Mouse (Mus musculus) liver, embryonic 11.5 days (tissue): ENCODE data around the gene 4833427G06Rik. TPM values are rescaled to one million over a fixed set of nuclear protein-coding genes. Genes with fewer than 3 reads are reported as not detected.
"Not testable (repeated sequence)": the region's sequence is repeated elsewhere in the genome, so short reads cannot be mapped to it uniquely, and the experiment has no call there.

ENCODE experiments used
- ATAC-seq: fragments of 200-750 bp; cut with Nextera tagmentation; replicated peaks from 2 replicates; pipeline ENCODE4 v1.8.0; 2017; ENCODE audit warnings: moderate number of reproducible peaks, mild to moderate bottlenecking, moderate TSS enrichment, moderate library complexity; ENCODE audit not compliant: low FRiP score
- DNase-seq: peaks from one replicate; pipeline ENCODE4 v3.0.0-alpha.2; 2017; ENCODE audit warnings: low spot score
- H3K27ac ChIP-seq: fragments of 300-500 bp; sonication (generic); 2 replicates; pipeline ENCODE4 v1.5.1; 2014; ENCODE audit warnings: mild to moderate bottlenecking, low read depth, low read length, control low read depth
- H3K27me3 ChIP-seq: fragments of 300-500 bp; sonication (generic); replicated peaks from 2 replicates; pipeline ENCODE4 v1.6.1; 2014; ENCODE audit warnings: low read length, mixed read lengths; ENCODE audit not compliant: control insufficient read depth, insufficient read depth
- H3K36me3 ChIP-seq: fragments of 300-500 bp; sonication (generic); 2 replicates; pipeline ENCODE4 v1.6.1; 2014; ENCODE audit warnings: mild to moderate bottlenecking, low read length, moderate library complexity, mixed read lengths; ENCODE audit not compliant: control insufficient read depth, insufficient read depth
- H3K4me1 ChIP-seq: fragments of 300-500 bp; sonication (generic); replicated peaks from 2 replicates; pipeline ENCODE4 v1.6.1; 2014; ENCODE audit warnings: low read length, mixed read lengths; ENCODE audit not compliant: control insufficient read depth, insufficient read depth
- H3K4me2 ChIP-seq: fragments of 300-500 bp; sonication (generic); 2 replicates; pipeline ENCODE4 v1.6.1; 2014; ENCODE audit warnings: mild to moderate bottlenecking, control low read depth, moderate library complexity
- H3K4me3 ChIP-seq: fragments of 300-500 bp; sonication (generic); 2 replicates; pipeline ENCODE4 v1.5.1; 2014; ENCODE audit warnings: low read depth, low read length, control low read depth
- H3K9ac ChIP-seq: fragments of 300-500 bp; sonication (generic); 2 replicates; pipeline ENCODE4 v1.6.1; 2014; ENCODE audit warnings: low read depth, low read length, control low read depth
- H3K9me3 ChIP-seq: fragments of 300-500 bp; sonication (generic); 2 replicates; pipeline ENCODE4 v1.6.1; 2016; ENCODE audit warnings: low read length, inconsistent platforms, mixed read lengths; ENCODE audit not compliant: control insufficient read depth
- WGBS: fragments of 180-500 bp; shearing (Covaris S2); extraction: QIAGEN DNeasy Blood & Tissue Kit; methylation state at CpG from one replicate; pipeline ENCODE4 v1.1.7; 2014; 5-methylcytosine and 5-hydroxymethylcytosine counted together
- polyA plus RNA-seq: library from polyadenylated mRNA; unstranded; fragments of >200 nt; fragmentation: Nextera tagmentation; extraction: Ambion mirVana; gene quantifications from 2 replicates; pipeline ENCODE4 v1.2.1, GENCODE M21; 2014

4833427G06Rik gene
- not detected in 2 replicates for polyA plus RNA-seq

- peaks cover 45% of the 10 kb centered on the region for H3K27me3 ChIP-seq
- H3K36me3 ChIP-seq = no peaks in the 10 kb centered on the region
- DNase-seq (peak; percentile 56), ATAC-seq (no peak; the same call in 1 of the 2 replicates)
- H3K9me3 ChIP-seq = no peaks in the 10 kb centered on the region
- WGBS = 8% methylated on average over 27 of the region's 27 CpGs
- no peak within 1 kb of the TSS for H3K4me3 ChIP-seq
- H3K4me1 ChIP-seq = no peaks in the 10 kb centered on the region; the same call in 1 of the 2 replicates
- H3K27ac ChIP-seq = no peak within 1 kb of the TSS
- H3K9ac ChIP-seq = no peak within 1 kb of the TSS
- H3K4me2 ChIP-seq = peak within 1 kb of the TSS; percentile 47
Observed at GRCm38 (mm10) chr9:51101756-51102425, at the start of gene 4833427G06Rik. Gene 4833427G06Rik, minus strand, starts transcription at chr9:51102078.

GRCm38 (mm10) chr9:51147294-51147693 is 45.4 kb upstream of the 4833427G06Rik start:
- no peaks in the 10 kb centered on the region for H3K9me3 ChIP-seq
- DNase-seq (no peak), ATAC-seq (no peak)
- no peak overlapping the region for H3K4me3 ChIP-seq
- no peak overlapping the region for H3K4me2 ChIP-seq
- H3K9ac ChIP-seq = no peak overlapping the region
- no peaks in the 10 kb centered on the region for H3K36me3 ChIP-seq
- WGBS = 82% methylated on average over 5 of the region's 5 CpGs
- H3K4me1 ChIP-seq = no peaks in the 10 kb centered on the region
- no peaks in the 10 kb centered on the region for H3K27me3 ChIP-seq
- H3K27ac ChIP-seq = no peak overlapping the region

GRCm38 (mm10) chr9:51146496-51146895 is 44.6 kb upstream of the 4833427G06Rik start:
- no peak overlapping the region for H3K27ac ChIP-seq
- H3K4me2 ChIP-seq = no peak overlapping the region
- no peaks in the 10 kb centered on the region for H3K36me3 ChIP-seq
- WGBS = 88% methylated on average over 4 of the region's 4 CpGs
- no peak overlapping the region for H3K4me3 ChIP-seq
- no peak for DNase-seq
- no peak overlapping the region for H3K9ac ChIP-seq
- no peaks in the 10 kb centered on the region for H3K9me3 ChIP-seq
- ATAC-seq = no peak
- no peaks in the 10 kb centered on the region for H3K4me1 ChIP-seq
- no peaks in the 10 kb centered on the region for H3K27me3 ChIP-seq

GRCm38 (mm10) chr9:51144218-51144617 is 42.3 kb upstream of the 4833427G06Rik start:
- Histone ChIP-seq H3K27ac (no peak overlapping the region), H3K4me3 (no peak overlapping the region), H3K9me3 (no peaks in the 10 kb centered on the region), H3K36me3 (no peaks in the 10 kb centered on the region), H3K9ac (no peak overlapping the region), H3K27me3 (no peaks in the 10 kb centered on the region), H3K4me1 (no peaks in the 10 kb centered on the region), H3K4me2 (no peak overlapping the region)
- ATAC-seq (no peak), DNase-seq (no peak)
- 69% methylated on average over 6 of the region's 6 CpGs for WGBS

- WGBS = 89% methylated on average over 1 of the region's 1 CpGs
- Histone ChIP-seq H3K9me3 (no peaks in the 10 kb centered on the region), H3K27ac (no peak overlapping the region), H3K4me1 (no peaks in the 10 kb centered on the region), H3K4me3 (no peak overlapping the region), H3K27me3 (no peaks in the 10 kb centered on the region), H3K36me3 (no peaks in the 10 kb centered on the region), H3K9ac (no peak overlapping the region), H3K4me2 (no peak overlapping the region)
- ATAC-seq = no peak
- DNase-seq = no peak
Observed at GRCm38 (mm10) chr9:51143437-51143836, 41.6 kb upstream of the 4833427G06Rik start.

GRCm38 (mm10) chr9:51140711-51141110 is 38.8 kb upstream of the 4833427G06Rik start:
- peak; percentile 7 for DNase-seq

GRCm38 (mm10) chr9:51139401-51139800 is 37.5 kb upstream of the 4833427G06Rik start:
- not testable (repeated sequence) for ATAC-seq, H3K9ac ChIP-seq, H3K9me3 ChIP-seq, H3K27me3 ChIP-seq, H3K36me3 ChIP-seq, H3K4me3 ChIP-seq, DNase-seq, H3K27ac ChIP-seq, H3K4me2 ChIP-seq, H3K4me1 ChIP-seq
- WGBS = 70% methylated on average over 1 of the region's 1 CpGs

More at GRCm38 (mm10) chr9:51140711-51141110, 38.8 kb upstream of the 4833427G06Rik start:
- ATAC-seq = no peak
- Histone ChIP-seq H3K9me3 (no peaks in the 10 kb centered on the region), H3K4me1 (peaks cover 4% of the 10 kb centered on the region), H3K27ac (no peak overlapping the region), H3K4me3 (no peak overlapping the region), H3K36me3 (no peaks in the 10 kb centered on the region), H3K27me3 (no peaks in the 10 kb centered on the region), H3K9ac (no peak overlapping the region), H3K4me2 (no peak overlapping the region)
- WGBS = 77% methylated on average over 3 of the region's 3 CpGs

- WGBS = 93% methylated on average over 1 of the region's 1 CpGs
- ATAC-seq = no peak
- no peaks in the 10 kb centered on the region for H3K36me3 ChIP-seq
Observed at GRCm38 (mm10) chr9:51138301-51138700, 36.4 kb upstream of the 4833427G06Rik start.

GRCm38 (mm10) chr9:51137836-51138235 is 36.0 kb upstream of the 4833427G06Rik start:
- H3K9me3 ChIP-seq = no peaks in the 10 kb centered on the region
- no peak overlapping the region for H3K4me2 ChIP-seq
- no peak overlapping the region for H3K27ac ChIP-seq
- H3K9ac ChIP-seq = no peak overlapping the region
- H3K36me3 ChIP-seq = no peaks in the 10 kb centered on the region
- WGBS = 78% methylated on average over 1 of the region's 1 CpGs
- no peak overlapping the region for H3K4me3 ChIP-seq
- H3K4me1 ChIP-seq = peaks cover 4% of the 10 kb centered on the region
- ATAC-seq (peak; percentile 77), DNase-seq (no peak)
- H3K27me3 ChIP-seq = no peaks in the 10 kb centered on the region; the same call in 1 of the 2 replicates

More at GRCm38 (mm10) chr9:51138301-51138700, 36.4 kb upstream of the 4833427G06Rik start:
- Histone ChIP-seq H3K9me3 (no peaks in the 10 kb centered on the region), H3K4me1 (peaks cover 4% of the 10 kb centered on the region), H3K9ac (no peak overlapping the region), H3K4me3 (no peak overlapping the region), H3K4me2 (no peak overlapping the region), H3K27me3 (no peaks in the 10 kb centered on the region; the same call in 1 of the 2 replicates), H3K27ac (no peak overlapping the region)
- no peak for DNase-seq
